Mouse (Mus musculus) G1E (cell line): Measurements from ENCODE around the gene Tnfsf12. TPM values are rescaled to one million over a fixed set of nuclear protein-coding genes. Genes with fewer than 3 reads are reported as not detected.

ENCODE experiments used
- ATAC-seq: 2 replicates; pipeline ENCODE4 v1.8.0; 2016; ENCODE audit warnings: mild to moderate bottlenecking; ENCODE audit not compliant: insufficient number of reproducible peaks, poor library complexity, low FRiP score, severe bottlenecking; ENCODE audit errors: extremely low read depth
- DNase-seq: peaks from one replicate; pipeline ENCODE4 v3.0.0; 2012; ENCODE audit warnings: low spot score
- H3K27me3 ChIP-seq: 2 replicates; pipeline ENCODE4 v1.6.1; 2012; ENCODE audit warnings: mild to moderate bottlenecking, low read length, inconsistent platforms; ENCODE audit not compliant: insufficient read depth
- H3K36me3 ChIP-seq: replicated peaks from 2 replicates; pipeline ENCODE3; 2012; ENCODE audit warnings: mild to moderate bottlenecking, inconsistent platforms
- H3K4me1 ChIP-seq: 2 replicates; pipeline ENCODE4 v1.6.1; 2012; ENCODE audit warnings: low read depth, low read length, inconsistent platforms, mixed read lengths; ENCODE audit not compliant: insufficient read depth
- H3K4me3 ChIP-seq: 2 replicates; pipeline ENCODE4 v1.5.1; 2012; ENCODE audit warnings: low read depth, mild to moderate bottlenecking, inconsistent platforms, low read length, moderate library complexity, mixed read lengths
- H3K9me3 ChIP-seq: replicated peaks from 2 replicates; pipeline ENCODE4 v1.6.1; 2012; ENCODE audit warnings: inconsistent platforms
- CTCF ChIP-seq: IDR thresholded peaks from 2 replicates; pipeline ENCODE4 v1.5.1; 2012; ENCODE audit warnings: low read depth, low read length, inconsistent platforms, mixed read lengths
- GATA1 ChIP-seq: IDR thresholded peaks from 2 replicates; pipeline ENCODE4 v1.6.1; 2012; ENCODE audit warnings: borderline replicate concordance, low read length, inconsistent platforms, mixed read lengths
- GATA2 ChIP-seq: IDR thresholded peaks from 2 replicates; pipeline ENCODE4 v1.6.1; 2012; ENCODE audit warnings: low read depth, low read length, inconsistent platforms, borderline replicate concordance
- POLR2AphosphoS5 ChIP-seq: IDR thresholded peaks from 2 replicates; pipeline ENCODE4 v1.6.1; 2012; ENCODE audit warnings: low read depth, low read length, inconsistent platforms; ENCODE audit not compliant: insufficient replicate concordance
- TAL1 ChIP-seq: conservative IDR thresholded peaks from 2 replicates; pipeline ENCODE4 v1.6.1; 2012; ENCODE audit warnings: low read depth, low read length, inconsistent platforms, mixed read lengths
- polyA plus RNA-seq: library from polyadenylated mRNA; stranded (reverse); fragments of >175 nt; gene quantifications from 2 replicates; pipeline ENCODE4 v1.2.3, GENCODE M21; 2012
- total RNA-seq, 2 experiments: library from RNA; stranded (forward) in 1 of 2; stranded (reverse) in 1 of 2; fragments of 200-1000 nt in 1 of 2; fragments of >200 nt in 1 of 2; fragmentation: Nextera tagmentation in 1 of 2; gene quantifications; 2 replicates each; pipeline ENCODE4 v1.2.3; 2014 to 2017

Tnfsf12 gene
- total and polyA plus RNA-seq, 3 experiments: not detected

DNA sequence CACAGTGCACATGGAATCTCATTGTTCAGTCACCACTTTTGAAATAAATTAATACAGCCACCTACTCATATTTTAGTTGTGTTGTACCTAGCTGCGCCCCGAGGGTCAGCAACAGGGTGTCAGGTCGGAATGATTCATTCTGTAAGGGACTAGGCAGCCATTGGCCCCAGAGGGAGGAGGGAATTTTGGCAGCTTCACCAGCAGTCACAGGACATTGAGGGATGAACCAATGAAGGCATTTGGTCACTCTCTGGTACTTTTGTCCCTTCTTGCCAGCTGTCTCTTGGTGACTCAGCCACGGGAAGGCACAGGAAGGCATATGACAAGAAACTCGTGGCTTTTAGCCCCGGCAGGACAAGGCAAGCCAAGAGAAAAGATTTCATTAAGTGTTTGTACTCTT is 31.9 kb downstream of the Tnfsf12 start:
- peak overlapping the region; percentile 38; the same call in 1 of the 2 replicates for H3K4me3 ChIP-seq
- H3K36me3 ChIP-seq: peaks cover 68% of the 10 kb centered on the region
- H3K9me3 ChIP-seq: no peaks in the 10 kb centered on the region
- peaks cover 68% of the 10 kb centered on the region for H3K4me1 ChIP-seq
- ATAC-seq: no peak
- no peak for DNase-seq
- TF ChIP-seq TAL1 (no peak), GATA2 (no peak), CTCF (no peak), GATA1 (no peak), POLR2AphosphoS5 (no peak)
- H3K27me3 ChIP-seq: no peaks in the 10 kb centered on the region

DNA sequence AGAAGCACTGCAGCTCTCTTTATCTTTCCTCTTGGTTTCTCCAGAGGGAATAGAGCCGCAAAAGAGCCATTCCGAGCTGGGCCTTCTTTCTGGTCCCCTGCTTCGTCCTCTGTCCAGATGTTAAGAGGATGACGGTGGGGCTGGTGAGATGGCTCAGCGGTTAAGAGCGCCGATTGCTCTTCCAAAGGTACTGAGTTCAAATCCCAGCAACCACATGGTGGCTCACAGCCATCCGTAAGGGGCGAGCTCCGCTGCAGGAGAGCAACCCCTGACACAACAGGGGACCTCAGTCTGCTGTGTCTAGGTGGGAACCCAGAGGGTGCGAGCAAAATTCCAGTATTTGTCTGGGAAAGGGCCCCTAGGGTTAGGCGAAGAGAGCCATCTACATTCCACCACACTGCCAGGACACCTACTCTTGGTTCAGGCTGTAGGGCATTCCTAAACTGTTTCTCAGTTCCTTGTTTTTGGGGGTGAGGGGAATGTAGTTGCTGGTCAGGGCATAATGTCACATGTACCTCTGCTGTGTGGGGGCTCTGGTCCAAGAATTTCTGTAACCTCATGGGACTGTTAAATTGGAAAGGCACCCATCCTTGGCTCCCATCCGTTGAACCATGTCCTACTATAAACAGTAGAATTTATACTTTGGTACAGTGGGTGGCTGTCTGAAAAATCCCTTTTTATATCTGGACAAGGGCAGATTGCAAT is 32.5 kb downstream of the Tnfsf12 start:
- ATAC-seq (no peak), DNase-seq (no peak)
- TF ChIP-seq GATA1 (no peak), GATA2 (no peak), TAL1 (no peak), CTCF (no peak), POLR2AphosphoS5 (no peak; the same call in 1 of the 2 replicates)
- peak overlapping the region; percentile 73 for H3K4me3 ChIP-seq
- peaks cover 63% of the 10 kb centered on the region for H3K4me1 ChIP-seq
- H3K36me3 ChIP-seq: peaks cover 68% of the 10 kb centered on the region
- no peaks in the 10 kb centered on the region for H3K27me3 ChIP-seq
- H3K9me3 ChIP-seq: no peaks in the 10 kb centered on the region

- peak within 1 kb of the TSS; percentile 73 for H3K4me3 ChIP-seq
- ATAC-seq: peak; percentile 78
- peak; percentile 90 for DNase-seq
- no peaks in the 10 kb centered on the region for H3K27me3 ChIP-seq
- H3K36me3 ChIP-seq: peaks cover 68% of the 10 kb centered on the region
- H3K4me1 ChIP-seq: peaks cover 61% of the 10 kb centered on the region
- no peaks in the 10 kb centered on the region for H3K9me3 ChIP-seq
- TF ChIP-seq CTCF (no peak), TAL1 (no peak), GATA1 (no peak), GATA2 (no peak), POLR2AphosphoS5 (no peak; the same call in 1 of the 2 replicates)
Measured at GRCm38 (mm10) chr11:69662213-69662966, 33.3 kb downstream of the Tnfsf12 start, which contains the start of gene Mpdu1. Gene Mpdu1, minus strand, starts transcription at chr11:69662642.

DNA sequence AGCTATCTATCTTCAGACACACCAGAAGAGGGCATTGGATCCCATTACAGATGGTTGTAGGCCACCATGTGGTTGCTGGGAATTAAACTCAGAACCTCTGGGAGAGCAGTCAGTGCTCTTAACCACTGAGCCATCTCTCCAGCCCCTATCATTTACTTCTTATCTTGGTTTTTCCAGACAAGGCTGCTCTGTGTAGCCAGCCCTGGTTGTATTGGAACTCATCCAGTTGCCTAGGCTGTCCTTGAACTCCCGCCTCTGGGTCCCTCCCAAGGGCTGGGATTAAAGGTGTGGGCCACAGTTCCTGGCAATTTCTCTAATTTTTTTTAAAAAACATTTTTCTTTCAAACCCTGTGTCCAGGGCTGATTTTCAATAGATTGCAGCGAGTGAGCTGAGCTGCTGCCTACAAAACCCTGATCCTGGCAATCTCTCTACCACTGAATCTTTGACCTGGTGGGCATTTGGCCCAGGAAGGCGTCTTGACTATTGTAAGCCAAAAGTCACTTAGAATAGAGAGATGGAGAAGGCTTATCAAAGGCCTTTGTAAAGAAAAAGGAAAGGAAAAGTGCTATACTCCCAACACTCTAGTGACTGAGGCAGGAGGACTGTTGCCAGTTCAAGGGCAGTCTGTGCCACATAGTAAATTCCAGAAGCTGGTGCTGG is 34.3 kb downstream of the Tnfsf12 start:
- TF ChIP-seq GATA2: no peak
- no peak for TF ChIP-seq GATA1
- TF ChIP-seq TAL1: no peak
- no peak for TF ChIP-seq POLR2AphosphoS5
- no peak for TF ChIP-seq CTCF
- H3K27me3 ChIP-seq: no peaks in the 10 kb centered on the region
- peak overlapping the region; percentile 73 for H3K4me3 ChIP-seq
- DNase-seq (no peak), ATAC-seq (no peak)
- H3K36me3 ChIP-seq: peaks cover 73% of the 10 kb centered on the region
- peaks cover 68% of the 10 kb centered on the region for H3K4me1 ChIP-seq
- H3K9me3 ChIP-seq: no peaks in the 10 kb centered on the region

DNA sequence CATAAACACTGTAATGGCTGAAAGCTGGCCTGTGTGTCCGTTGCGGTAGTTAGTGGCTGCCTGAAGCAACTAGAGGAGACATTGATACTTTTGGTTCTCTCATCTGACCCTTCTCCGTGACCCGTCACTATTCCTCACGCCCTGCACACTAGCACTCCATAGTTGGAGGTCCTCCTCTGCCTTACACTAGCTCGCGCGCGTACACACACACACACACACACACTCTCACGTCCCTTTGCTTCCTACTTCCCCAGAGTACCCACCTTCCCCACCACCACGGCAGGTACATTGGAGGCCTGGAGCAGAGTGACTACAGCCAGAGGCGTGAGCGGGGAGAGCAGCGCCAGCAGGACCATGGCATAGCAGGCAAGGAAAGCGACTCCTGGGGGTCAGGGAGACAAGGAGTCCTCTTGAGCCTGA is 38.2 kb downstream of the Tnfsf12 start:
- Histone ChIP-seq H3K9me3 (no peaks in the 10 kb centered on the region), H3K4me1 (peaks cover 64% of the 10 kb centered on the region), H3K27me3 (no peaks in the 10 kb centered on the region), H3K4me3 (peak overlapping the region; percentile 22; the same call in 1 of the 2 replicates), H3K36me3 (peaks cover 77% of the 10 kb centered on the region)
- ATAC-seq (no peak), DNase-seq (no peak)
- TF ChIP-seq POLR2AphosphoS5 (no peak), TAL1 (no peak), GATA2 (no peak)

DNA sequence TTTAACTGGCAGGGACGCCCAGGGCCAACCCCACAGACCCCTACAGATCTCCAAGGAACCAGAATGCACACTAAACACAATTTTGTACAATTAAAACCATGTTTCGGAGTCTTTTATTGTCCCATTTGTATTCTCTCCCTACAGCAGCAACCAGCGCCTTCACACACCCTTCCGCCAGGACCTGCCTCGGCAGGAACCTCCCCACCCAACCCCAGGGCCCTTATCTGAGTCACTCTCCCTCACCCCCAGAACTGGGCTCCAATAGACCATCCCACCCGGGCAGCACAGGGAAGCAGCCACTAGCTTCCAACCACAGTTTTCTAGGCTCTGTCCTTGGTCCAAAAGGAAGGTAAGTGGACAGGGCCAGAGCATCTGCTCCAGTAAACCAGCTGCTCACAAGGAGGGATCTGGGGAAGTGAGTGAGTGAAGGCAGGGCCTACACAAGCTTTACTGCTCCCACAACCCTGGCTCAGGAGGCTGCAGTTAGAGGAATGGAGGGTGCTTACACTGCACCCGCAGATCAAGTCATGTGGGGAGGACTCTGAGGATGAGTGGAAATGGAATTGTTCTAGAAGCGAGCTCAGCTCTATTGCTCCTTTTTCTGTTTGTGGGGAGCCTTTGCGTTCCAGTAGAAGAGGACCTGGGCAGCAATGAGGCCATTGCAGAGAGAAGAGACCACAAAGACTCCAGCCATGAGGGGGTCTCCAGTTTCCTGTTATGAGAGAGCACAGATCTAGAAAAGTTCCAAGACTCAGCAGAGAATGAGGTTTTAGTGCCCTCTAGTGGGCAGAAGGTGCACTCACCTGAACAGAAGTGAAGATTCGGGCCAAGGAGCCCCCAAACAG is 38.8 kb downstream of the Tnfsf12 start:
- peaks cover 68% of the 10 kb centered on the region for H3K4me1 ChIP-seq
- no peak for TF ChIP-seq POLR2AphosphoS5
- peak; percentile 51 for TF ChIP-seq CTCF
- TF ChIP-seq GATA2: no peak
- no peak for TF ChIP-seq TAL1
- no peak for TF ChIP-seq GATA1
- DNase-seq (peak; percentile 48), ATAC-seq (0 out of 2 replicates have a peak, but pooled peaks have one; percentile 25)
- no peak overlapping the region for H3K4me3 ChIP-seq
- no peaks in the 10 kb centered on the region for H3K27me3 ChIP-seq
- peaks cover 83% of the 10 kb centered on the region for H3K36me3 ChIP-seq
- H3K9me3 ChIP-seq: no peaks in the 10 kb centered on the region
